Mouse (Mus musculus) embryonic facial prominence, embryonic 13.5 days (tissue): ENCODE results near the gene Vmn1r85. TPM values are rescaled to one million over a fixed set of nuclear protein-coding genes. Genes with fewer than 3 reads are reported as not detected.
"Not testable (repeated sequence)": the region's sequence is repeated elsewhere in the genome, so short reads cannot be mapped to it uniquely, and the experiment has no call there.

Source experiments
- ATAC-seq: fragments of 200-750 bp; cut with Nextera tagmentation; 2 replicates; pipeline ENCODE4 v1.8.0; 2017; ENCODE audit warnings: low read depth; ENCODE audit not compliant: insufficient number of reproducible peaks, insufficient read depth, low FRiP score, low TSS enrichment
- H3K27ac ChIP-seq: fragments of 300-500 bp; sonication (generic); 2 replicates; pipeline ENCODE4 v1.5.1; 2015; ENCODE audit warnings: moderate library complexity, mild to moderate bottlenecking, inconsistent platforms
- H3K27me3 ChIP-seq: fragments of 300-500 bp; sonication (generic); 2 replicates; pipeline ENCODE4 v1.6.1; 2015; ENCODE audit warnings: mild to moderate bottlenecking, inconsistent platforms
- H3K36me3 ChIP-seq: fragments of 300-500 bp; sonication (generic); 2 replicates; pipeline ENCODE4 v1.6.1; 2015; ENCODE audit warnings: mild to moderate bottlenecking, inconsistent platforms
- H3K4me1 ChIP-seq: fragments of 300-500 bp; sonication (generic); 2 replicates; pipeline ENCODE4 v1.6.1; 2015; ENCODE audit warnings: inconsistent platforms
- H3K4me2 ChIP-seq: fragments of 300-500 bp; sonication (generic); 2 replicates; pipeline ENCODE4 v1.6.1; 2015; ENCODE audit warnings: moderate library complexity, mild to moderate bottlenecking, inconsistent platforms
- H3K4me3 ChIP-seq: fragments of 300-500 bp; sonication (generic); 2 replicates; pipeline ENCODE4 v1.5.1; 2015; ENCODE audit warnings: mild to moderate bottlenecking, inconsistent platforms
- H3K9ac ChIP-seq: fragments of 300-500 bp; sonication (generic); 2 replicates; pipeline ENCODE4 v1.6.1; 2015; ENCODE audit warnings: mild to moderate bottlenecking, inconsistent platforms
- H3K9me3 ChIP-seq: fragments of 300-500 bp; sonication (generic); 2 replicates; pipeline ENCODE4 v1.6.1; 2016; ENCODE audit warnings: inconsistent platforms
- WGBS: fragments of 180-500 bp; shearing (Covaris S2); methylation state at CpG from one replicate; pipeline ENCODE4 v1.1.7; 2015; ENCODE audit warnings: mixed read lengths; 5-methylcytosine and 5-hydroxymethylcytosine counted together
- polyA plus RNA-seq: library from polyadenylated mRNA; unstranded; fragments of >200 nt; fragmentation: Nextera tagmentation; extraction: Ambion mirVana; gene quantifications from 2 replicates; pipeline ENCODE4 v1.2.1, GENCODE M21; 2015

Gene Vmn1r85
- not detected in 2 replicates for polyA plus RNA-seq

DNA sequence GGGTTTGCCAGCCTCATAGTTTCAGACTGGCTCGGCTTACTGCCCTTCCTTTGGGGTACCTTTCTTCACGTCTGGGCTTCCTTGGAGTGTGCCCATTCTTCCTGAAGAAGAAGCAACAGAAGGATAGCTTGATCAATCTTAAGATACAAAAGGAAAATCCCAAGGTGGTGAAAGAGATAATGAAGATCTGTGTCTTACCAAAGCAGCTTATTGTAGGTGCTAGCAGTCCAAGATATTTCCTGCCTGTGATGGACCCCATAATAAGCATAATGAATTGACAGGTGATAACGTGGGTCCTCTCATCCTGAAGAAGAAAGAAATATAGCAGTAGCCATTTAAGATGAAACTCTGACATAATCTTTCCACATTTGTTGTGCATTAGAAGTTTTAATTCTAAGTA is at the start of gene Vmn1r85:
Gene Vmn1r85 (minus strand): TSS at position 101 of the 400 bp plus-strand sequence.
- Histone ChIP-seq H3K4me3 (no peak within 1 kb of the TSS), H3K27me3 (no peaks in the 10 kb centered on the region), H3K9ac (no peak within 1 kb of the TSS), H3K4me1 (no peaks in the 10 kb centered on the region), H3K36me3 (no peaks in the 10 kb centered on the region), H3K9me3 (no peaks in the 10 kb centered on the region), H3K27ac (no peak within 1 kb of the TSS), H3K4me2 (no peak within 1 kb of the TSS)
- 66% methylated on average over 3 of the region's 3 CpGs for WGBS
- no peak for ATAC-seq

DNA sequence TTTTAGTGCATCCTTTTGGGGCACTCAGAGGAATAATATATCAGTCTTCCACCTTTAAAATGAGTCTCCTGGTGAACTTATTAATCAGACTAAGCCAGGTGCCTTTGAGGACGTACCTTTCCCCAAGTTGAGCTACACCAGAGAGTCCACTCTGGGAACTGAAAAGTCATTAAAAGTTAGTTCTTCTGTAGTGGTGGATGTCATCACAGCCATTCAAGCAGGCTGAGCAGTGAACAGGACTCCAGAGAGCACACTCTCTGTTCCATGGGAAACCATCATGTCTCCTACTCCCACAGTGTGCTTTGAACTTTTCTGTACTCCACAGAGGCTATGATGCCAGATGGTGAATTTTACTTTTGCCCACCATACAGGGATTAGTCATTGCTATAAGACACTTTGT is 45.1 kb upstream of the Vmn1r85 start, which contains the start of gene Vmn1r87:
Gene Vmn1r87 (minus strand): TSS at position 101 of the 400 bp plus-strand sequence.
- Histone ChIP-seq H3K9ac (no peak within 1 kb of the TSS), H3K27me3 (no peaks in the 10 kb centered on the region), H3K4me3 (no peak within 1 kb of the TSS), H3K9me3 (no peaks in the 10 kb centered on the region), H3K4me2 (no peak within 1 kb of the TSS), H3K36me3 (no peaks in the 10 kb centered on the region), H3K27ac (no peak within 1 kb of the TSS), H3K4me1 (peaks cover 7% of the 10 kb centered on the region)
- ATAC-seq: no peak
- WGBS: 88% methylated on average over 1 of the region's 1 CpGs

DNA sequence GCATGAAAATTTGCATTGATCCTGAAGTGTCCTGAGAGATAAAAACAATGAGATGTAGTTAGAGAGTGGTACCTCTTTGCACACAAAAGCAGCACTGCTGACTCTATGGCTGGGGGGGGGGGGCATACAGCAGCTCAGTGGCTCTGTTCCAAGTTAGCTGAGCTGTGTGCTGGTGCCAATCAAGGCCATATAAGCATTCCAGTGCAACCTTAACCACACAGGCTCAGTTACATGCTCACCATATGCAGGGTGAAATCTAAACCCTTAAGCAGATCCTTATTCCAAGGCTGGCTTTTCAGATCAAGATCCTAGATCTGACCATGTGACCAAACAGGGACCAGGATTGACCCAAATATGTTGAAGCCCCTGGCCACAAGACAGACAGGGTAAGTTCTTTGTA is 42.4 kb upstream of the Vmn1r85 start:
- H3K9ac ChIP-seq: no peak overlapping the region
- H3K9me3 ChIP-seq: no peaks in the 10 kb centered on the region
- no peak for ATAC-seq
- H3K36me3 ChIP-seq: no peaks in the 10 kb centered on the region
- 0 out of 2 replicates have a peak overlapping the region, but pooled peaks have one; percentile 4 for H3K27ac ChIP-seq
- no peak overlapping the region for H3K4me2 ChIP-seq
- H3K4me1 ChIP-seq: peaks cover 7% of the 10 kb centered on the region
- H3K4me3 ChIP-seq: no peak overlapping the region
- no peaks in the 10 kb centered on the region for H3K27me3 ChIP-seq

DNA sequence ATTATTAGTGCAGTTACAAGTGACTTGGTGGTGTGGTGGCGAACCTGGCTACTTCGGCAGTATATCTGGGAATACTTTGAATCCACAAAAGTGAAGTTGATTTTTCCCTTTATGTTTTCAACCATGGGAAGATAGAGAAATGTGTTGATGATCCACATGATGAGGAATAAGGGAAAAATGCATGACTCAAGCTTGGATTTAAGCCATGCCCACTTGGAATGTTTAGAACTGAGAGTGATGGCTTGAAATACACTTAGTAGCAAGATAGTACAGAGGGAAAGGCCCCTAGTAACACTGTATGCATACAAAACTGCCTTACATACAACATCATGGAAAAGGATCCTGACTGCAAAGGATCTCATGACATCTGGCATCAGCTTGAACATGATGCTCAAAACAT is 36.9 kb upstream of the Vmn1r85 start:
- no peaks in the 10 kb centered on the region for H3K9me3 ChIP-seq
- no peak overlapping the region for H3K4me2 ChIP-seq
- 89% methylated on average over 2 of the region's 2 CpGs for WGBS
- no peaks in the 10 kb centered on the region for H3K4me1 ChIP-seq
- ATAC-seq: no peak
- no peak overlapping the region for H3K27ac ChIP-seq
- no peaks in the 10 kb centered on the region for H3K27me3 ChIP-seq
- no peaks in the 10 kb centered on the region for H3K36me3 ChIP-seq
- H3K4me3 ChIP-seq: no peak overlapping the region
- H3K9ac ChIP-seq: no peak overlapping the region

DNA sequence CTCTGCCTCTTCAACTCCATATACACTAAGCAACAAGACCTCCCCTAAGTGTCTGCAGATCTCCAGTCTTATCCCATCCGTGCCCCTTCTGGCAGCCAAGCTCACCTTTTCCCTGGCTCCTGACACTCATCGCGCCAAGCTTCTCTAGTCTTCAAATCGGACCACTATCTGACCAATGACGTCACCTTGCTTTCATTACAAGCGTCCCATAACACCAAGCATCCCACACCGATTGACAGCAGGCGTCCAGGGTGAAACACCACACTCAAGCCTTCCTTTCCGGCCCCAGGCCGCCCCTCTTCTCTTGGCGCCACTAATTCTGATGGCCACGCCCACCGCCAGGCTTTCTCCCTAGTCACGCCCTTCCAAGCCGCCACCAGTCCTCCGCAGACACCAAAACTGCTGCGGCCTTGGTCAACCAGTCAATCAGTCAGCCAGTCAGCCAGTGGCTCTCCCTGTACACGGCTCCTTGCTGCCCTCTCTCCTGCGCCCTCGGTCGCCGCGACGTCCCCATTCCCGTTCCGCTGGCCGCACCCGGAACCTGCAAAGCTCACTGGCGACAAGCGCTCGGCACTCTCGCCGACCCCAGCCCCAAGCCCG is 28.7 kb upstream of the Vmn1r85 start:
- H3K27me3 ChIP-seq, H3K36me3 ChIP-seq, H3K9ac ChIP-seq, H3K27ac ChIP-seq, H3K4me1 ChIP-seq, H3K9me3 ChIP-seq: not testable (repeated sequence)
- WGBS: 1% methylated on average over 26 of the region's 34 CpGs
- Histone ChIP-seq H3K4me3 (peak overlapping the region; percentile 29), H3K4me2 (peak overlapping the region; percentile 50)
- ATAC-seq: peak; percentile 80; the same call in 1 of the 2 replicates

DNA sequence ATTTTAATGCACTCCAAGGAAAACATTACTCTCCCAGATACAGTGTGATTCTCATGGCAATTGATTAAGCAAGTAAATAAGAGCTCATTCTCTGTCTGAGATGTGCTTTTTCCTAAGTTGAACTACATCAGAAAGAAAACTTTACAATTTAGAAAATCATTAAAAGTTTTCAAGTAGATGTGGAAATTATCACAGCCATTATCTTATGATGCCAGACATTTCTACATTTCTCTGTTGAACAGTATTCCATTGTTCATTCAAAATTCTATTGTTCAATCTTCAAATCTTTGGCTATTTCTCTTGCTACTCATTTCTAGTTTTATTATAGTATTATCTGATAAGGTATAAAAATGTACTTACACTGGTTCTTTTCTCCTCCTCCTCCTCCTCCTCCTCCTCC is 24.8 kb upstream of the Vmn1r85 start, which contains the start of gene Vmn1r86:
Gene Vmn1r86 (minus strand): TSS at position 101 of the 400 bp plus-strand sequence.
- no peaks in the 10 kb centered on the region for H3K27me3 ChIP-seq
- H3K36me3 ChIP-seq: no peaks in the 10 kb centered on the region
- no peaks in the 10 kb centered on the region for H3K4me1 ChIP-seq
- H3K9ac ChIP-seq: no peak within 1 kb of the TSS
- no peak within 1 kb of the TSS for H3K27ac ChIP-seq
- no peaks in the 10 kb centered on the region for H3K9me3 ChIP-seq
- H3K4me3 ChIP-seq: no peak within 1 kb of the TSS
- ATAC-seq: no peak
- H3K4me2 ChIP-seq: no peak within 1 kb of the TSS

DNA sequence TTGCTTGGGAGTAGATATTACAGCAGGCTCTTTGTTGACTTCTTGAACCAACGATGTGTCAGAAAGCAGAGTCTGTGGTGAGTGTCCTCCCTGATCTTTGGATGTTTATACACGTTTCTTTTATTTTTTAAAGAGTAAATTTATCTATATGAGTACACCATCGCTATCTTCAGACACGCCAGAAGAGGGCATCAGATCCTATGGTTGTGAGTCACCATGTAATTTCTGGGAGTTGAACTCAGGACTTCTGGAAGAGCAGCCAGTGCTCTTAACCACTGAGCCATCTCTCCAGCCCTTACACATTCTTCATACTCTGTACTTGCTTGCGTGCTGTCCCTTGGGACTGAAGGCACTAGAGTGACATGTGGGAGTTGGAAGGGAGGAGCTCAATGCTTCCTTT is 22.7 kb downstream of the Vmn1r85 start:
- Histone ChIP-seq H3K36me3 (no peaks in the 10 kb centered on the region), H3K27me3 (no peaks in the 10 kb centered on the region), H3K9ac (no peak overlapping the region), H3K4me3 (no peak overlapping the region), H3K9me3 (no peaks in the 10 kb centered on the region), H3K27ac (no peak overlapping the region), H3K4me2 (no peak overlapping the region), H3K4me1 (no peaks in the 10 kb centered on the region)
- ATAC-seq: no peak
- 57% methylated on average over 5 of the region's 5 CpGs for WGBS

DNA sequence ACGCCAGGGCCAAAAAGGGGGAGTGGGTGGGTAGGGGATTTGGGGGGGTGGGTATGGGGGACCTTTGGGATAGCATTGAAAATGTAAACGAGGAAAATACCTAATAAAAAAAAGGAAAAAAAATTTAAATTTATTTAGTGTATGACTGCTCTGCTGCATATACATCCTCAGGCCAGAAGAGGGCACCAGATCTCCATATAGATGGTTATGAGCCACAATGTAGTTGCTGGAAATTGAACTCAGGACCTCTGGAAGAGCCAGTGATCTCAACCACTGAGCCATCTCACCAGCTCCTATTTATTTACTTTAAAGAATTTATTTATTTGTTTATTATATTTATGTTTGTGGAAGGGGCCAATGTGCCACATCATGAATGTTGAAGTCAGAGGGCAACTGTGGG is 31.6 kb downstream of the Vmn1r85 start:
- not testable (repeated sequence) for H3K4me3 ChIP-seq, H3K36me3 ChIP-seq, ATAC-seq, H3K9me3 ChIP-seq, H3K4me2 ChIP-seq, H3K27me3 ChIP-seq, H3K27ac ChIP-seq, H3K4me1 ChIP-seq, H3K9ac ChIP-seq
- WGBS: 55% methylated on average over 2 of the region's 2 CpGs

DNA sequence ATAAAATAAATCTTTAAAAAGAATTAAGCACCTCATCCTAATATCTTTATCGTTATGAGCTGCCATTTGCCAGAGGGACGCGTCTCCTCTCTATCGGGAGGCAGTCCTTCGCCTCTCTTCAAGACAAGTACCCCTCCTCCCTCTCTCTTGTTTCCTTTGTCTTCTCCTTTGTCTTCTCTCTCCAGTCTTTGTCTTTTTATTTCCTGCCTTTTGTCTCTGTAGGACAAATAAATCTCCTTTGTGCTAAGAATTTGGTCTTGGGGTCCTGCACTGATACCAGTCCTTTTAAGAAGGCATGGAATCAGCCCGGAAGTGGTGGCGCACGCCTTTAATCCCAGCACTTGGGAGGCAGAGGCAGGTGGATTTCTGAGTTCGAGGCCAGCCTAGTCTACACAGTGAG is 35.4 kb downstream of the Vmn1r85 start:
- Histone ChIP-seq H3K27me3 (no peaks in the 10 kb centered on the region), H3K4me1 (no peaks in the 10 kb centered on the region), H3K27ac (no peak overlapping the region), H3K9ac (no peak overlapping the region), H3K4me3 (no peak overlapping the region), H3K9me3 (no peaks in the 10 kb centered on the region), H3K36me3 (no peaks in the 10 kb centered on the region), H3K4me2 (no peak overlapping the region)
- no peak for ATAC-seq
- WGBS: 94% methylated on average over 9 of the region's 9 CpGs

DNA sequence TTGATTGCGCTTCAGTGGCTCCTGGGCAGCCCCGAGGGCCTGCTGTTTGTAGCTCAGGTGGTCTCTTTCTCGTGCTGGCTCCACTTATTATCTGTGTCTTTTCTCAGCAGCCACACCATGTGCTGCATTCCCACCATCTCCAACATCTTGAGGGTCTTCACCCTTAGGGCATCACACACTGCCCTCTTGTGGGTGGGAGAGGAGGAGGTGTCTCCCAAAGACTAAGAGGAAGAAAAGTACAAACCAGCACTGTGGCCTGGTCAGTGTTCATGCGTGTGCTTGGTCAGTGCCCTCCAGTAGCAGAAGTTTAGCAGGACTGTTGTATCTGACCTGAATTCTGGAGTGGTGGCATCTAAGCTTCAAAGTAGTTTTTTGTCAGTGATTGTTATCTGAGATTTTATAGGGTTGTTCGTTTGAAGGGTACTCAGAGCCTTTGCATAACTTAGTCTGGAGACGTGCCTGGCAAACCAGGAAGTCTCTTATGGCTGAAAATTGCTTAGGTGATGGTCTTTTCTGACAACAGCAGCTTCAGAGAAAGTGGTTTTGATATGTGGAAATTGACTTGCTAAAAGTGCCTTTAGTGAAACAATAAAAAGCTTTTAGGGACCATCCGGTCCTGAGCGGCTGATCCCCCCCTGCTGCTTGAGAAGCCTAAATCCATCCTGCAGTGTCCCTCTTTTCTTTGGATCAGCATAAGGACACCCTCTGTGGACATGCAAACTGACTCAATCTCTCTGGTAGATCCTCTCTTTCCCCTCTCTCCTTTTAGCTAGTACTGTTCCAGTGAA is 37.9 kb downstream of the Vmn1r85 start:
- no peaks in the 10 kb centered on the region for H3K36me3 ChIP-seq
- H3K9ac ChIP-seq: no peak overlapping the region
- no peaks in the 10 kb centered on the region for H3K27me3 ChIP-seq
- no peak overlapping the region for H3K4me3 ChIP-seq
- 52% methylated on average over 8 of the region's 8 CpGs for WGBS
- no peak for ATAC-seq
- no peak overlapping the region for H3K4me2 ChIP-seq
- H3K27ac ChIP-seq: no peak overlapping the region
- H3K4me1 ChIP-seq: 0 out of 2 replicates have a peak, but pooled peaks cover 5% of the 10 kb centered on the region
- no peaks in the 10 kb centered on the region for H3K9me3 ChIP-seq

DNA sequence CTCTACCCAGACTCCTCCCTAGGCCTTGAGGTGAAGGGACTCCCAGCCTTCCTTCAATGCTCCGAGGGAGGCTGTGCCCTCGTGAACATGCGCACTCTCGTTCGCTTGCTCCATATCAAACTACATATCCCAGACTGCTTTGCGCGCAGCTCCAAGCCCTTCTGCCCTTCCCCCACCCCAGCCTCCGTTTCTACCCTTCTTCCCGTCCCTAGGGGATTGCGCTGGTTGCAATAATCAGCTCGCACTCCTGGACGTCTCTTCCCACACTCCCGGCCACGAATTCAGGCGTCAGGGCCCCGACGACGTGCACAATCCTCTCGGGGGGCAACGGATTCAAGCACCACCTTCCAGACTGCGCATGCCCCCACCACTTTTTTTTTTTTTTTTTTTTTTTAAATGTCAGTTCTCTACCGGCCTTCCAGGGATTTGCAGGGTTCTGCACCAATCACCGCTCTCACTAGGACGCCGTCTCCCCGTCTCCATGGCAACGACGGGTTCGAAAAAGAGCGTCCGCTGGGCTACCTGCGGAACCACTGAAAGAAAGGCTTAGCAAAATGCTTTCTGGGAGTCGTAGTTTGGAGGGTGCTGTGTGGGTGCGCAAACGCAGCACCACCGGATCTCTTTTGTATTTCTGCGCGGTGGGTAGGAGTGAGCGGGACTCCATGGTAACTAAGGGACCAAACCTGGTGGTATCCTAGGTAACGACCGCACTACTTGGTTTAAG is 40.5 kb downstream of the Vmn1r85 start, which contains the start of gene Mzf1:
Gene Mzf1 (minus strand): TSS at position 478 of the 724 bp plus-strand sequence.
- no peaks in the 10 kb centered on the region for H3K9me3 ChIP-seq
- H3K4me2 ChIP-seq: peak within 1 kb of the TSS; percentile 67
- under 1% methylated on average over 41 of the region's 41 CpGs for WGBS
- H3K4me1 ChIP-seq: 0 out of 2 replicates have a peak, but pooled peaks cover 5% of the 10 kb centered on the region
- H3K27ac ChIP-seq: peak within 1 kb of the TSS; percentile 89
- ATAC-seq: peak; percentile 95
- H3K36me3 ChIP-seq: no peaks in the 10 kb centered on the region
- peak within 1 kb of the TSS; percentile 60 for H3K4me3 ChIP-seq
- no peaks in the 10 kb centered on the region for H3K27me3 ChIP-seq
- H3K9ac ChIP-seq: peak within 1 kb of the TSS; percentile 72
